Mouse (Mus musculus): ENCODE measurements around the gene Rcvrn.

- TF ChIP-seq CTCF (IDR thresholded peaks at IDR 0.05; ENCODE audit: low read depth, low read length) (no peak), POLR2AphosphoS5 (IDR thresholded peaks at IDR 0.05; ENCODE audit: insufficient replicate concordance, low read depth, low read length) (no peak)
Observed at GRCm38 (mm10) chr11:67734597-67734996, 39.5 kb downstream of the Rcvrn start.

Data from G1E (cell line).